Mouse (Mus musculus) midbrain, embryonic 16.5 days (tissue): ENCODE measurements at regions not wholly inside any gene's neighbourhood (a gene's known extent, or its start where the extent isn't known, plus 50 kb on each side); places are given as distances from the start of the nearest gene placed in this dataset.
A peak's percentile ranks its signal among the peaks of the same experiment; 100 is the strongest.

Source experiments
- ATAC-seq: fragments of 200-750 bp; cut with Nextera tagmentation; 2 replicates; pipeline ENCODE4 v1.8.0; 2017; ENCODE audit warnings: moderate TSS enrichment
- H3K27ac ChIP-seq: fragments of 300-500 bp; sonication (generic); 2 replicates; pipeline ENCODE4 v1.5.1; 2014; ENCODE audit warnings: mild to moderate bottlenecking, low read length, mixed read lengths
- H3K27me3 ChIP-seq: fragments of 300-500 bp; sonication (generic); 2 replicates; pipeline ENCODE4 v1.6.1; 2014; ENCODE audit warnings: low read depth, low read length, mixed read lengths; ENCODE audit not compliant: control insufficient read depth, insufficient read depth
- H3K36me3 ChIP-seq: fragments of 300-500 bp; sonication (generic); 2 replicates; pipeline ENCODE4 v1.6.1; 2014; ENCODE audit warnings: mild to moderate bottlenecking, low read length, moderate library complexity, mixed read lengths; ENCODE audit not compliant: control insufficient read depth, insufficient read depth
- H3K4me1 ChIP-seq: fragments of 300-500 bp; sonication (generic); 2 replicates; pipeline ENCODE4 v1.6.1; 2014; ENCODE audit warnings: mild to moderate bottlenecking, low read length, mixed read lengths; ENCODE audit not compliant: control insufficient read depth, insufficient read depth
- H3K4me2 ChIP-seq: fragments of 300-500 bp; sonication (generic); 2 replicates; pipeline ENCODE4 v1.6.1; 2014; ENCODE audit warnings: mild to moderate bottlenecking, low read length, mixed read lengths
- H3K4me3 ChIP-seq: fragments of 300-500 bp; sonication (generic); 2 replicates; pipeline ENCODE4 v1.5.1; 2014; ENCODE audit warnings: low read depth, mild to moderate bottlenecking, low read length, moderate library complexity, mixed read lengths
- H3K9ac ChIP-seq: fragments of 300-500 bp; sonication (generic); 2 replicates; pipeline ENCODE4 v1.6.1; 2014; ENCODE audit warnings: low read depth, low read length, mixed read lengths
- H3K9me3 ChIP-seq: fragments of 300-500 bp; sonication (generic); replicated peaks from 2 replicates; pipeline ENCODE4 v1.6.1; 2014; ENCODE audit warnings: mild to moderate bottlenecking, low read length, mixed read lengths; ENCODE audit not compliant: control insufficient read depth, poor library complexity, severe bottlenecking
- WGBS: fragments of 180-500 bp; shearing (Covaris S2); extraction: QIAGEN DNeasy Blood & Tissue Kit; methylation state at CpG from one replicate; pipeline ENCODE4 v1.1.7; 2014; 5-methylcytosine and 5-hydroxymethylcytosine counted together

DNA sequence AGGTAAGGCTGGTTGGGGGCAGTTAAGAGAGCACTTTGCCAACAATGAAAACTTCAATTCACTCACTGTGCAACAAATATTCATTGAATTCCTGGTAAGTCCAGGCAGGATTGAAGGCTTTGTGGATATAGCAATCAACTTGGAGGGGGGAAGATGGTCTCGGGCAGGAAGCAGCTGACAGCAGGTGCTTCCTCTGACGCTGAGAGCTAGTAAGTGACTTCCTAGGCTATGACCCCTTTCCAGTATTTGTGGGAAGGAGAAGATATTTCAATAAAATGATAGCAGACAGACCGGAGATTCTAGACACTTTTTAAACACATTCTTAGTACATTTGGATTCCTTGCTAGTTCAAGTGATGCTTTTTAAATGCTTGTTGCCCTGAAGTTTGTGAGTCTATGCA, 195.0 kb downstream of the Dusp6 start:
- H3K4me3 ChIP-seq, result no peak overlapping the region
- no peak overlapping the region for H3K9ac ChIP-seq
- no peaks in the 10 kb centered on the region for H3K9me3 ChIP-seq
- no peaks in the 10 kb centered on the region for H3K27me3 ChIP-seq
- H3K36me3 ChIP-seq, result no peaks in the 10 kb centered on the region
- ATAC-seq, result no peak
- H3K27ac ChIP-seq, result no peak overlapping the region
- peaks cover 4% of the 10 kb centered on the region; the same call in 1 of the 2 replicates for H3K4me1 ChIP-seq
- WGBS, result 72% methylated on average over 3 of the region's 3 CpGs
- no peak overlapping the region for H3K4me2 ChIP-seq

DNA sequence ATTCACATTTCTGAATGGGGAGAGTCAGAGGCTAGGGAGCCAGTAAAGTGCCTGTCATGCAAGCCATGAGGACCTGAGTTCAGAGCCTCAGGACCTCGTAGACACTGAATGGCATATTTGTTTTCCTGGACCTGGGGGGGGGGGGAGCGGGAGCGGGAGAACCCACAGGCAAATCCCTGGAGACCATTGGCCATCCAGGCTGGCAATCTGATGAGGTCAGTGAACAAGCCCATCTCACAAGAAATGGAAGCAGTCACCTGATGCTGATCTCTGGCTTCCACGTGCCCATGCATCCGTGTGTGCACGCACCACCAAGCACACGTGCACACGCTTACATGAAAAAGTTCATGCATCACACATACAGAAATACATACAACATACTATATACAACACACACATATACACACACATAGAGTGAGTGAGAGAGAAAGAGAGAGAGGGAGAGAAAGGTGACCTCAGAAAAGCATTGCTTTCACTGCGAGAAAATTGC, 196.2 kb downstream of the Dusp6 start:
- Histone ChIP-seq H3K9me3 (no peaks in the 10 kb centered on the region), H3K27me3 (no peaks in the 10 kb centered on the region), H3K9ac (no peak overlapping the region), H3K36me3 (no peaks in the 10 kb centered on the region), H3K27ac (no peak overlapping the region), H3K4me1 (peaks cover 4% of the 10 kb centered on the region; the same call in 1 of the 2 replicates), H3K4me3 (no peak overlapping the region), H3K4me2 (no peak overlapping the region)
- WGBS, result 78% methylated on average over 9 of the region's 9 CpGs
- ATAC-seq, result no peak

DNA sequence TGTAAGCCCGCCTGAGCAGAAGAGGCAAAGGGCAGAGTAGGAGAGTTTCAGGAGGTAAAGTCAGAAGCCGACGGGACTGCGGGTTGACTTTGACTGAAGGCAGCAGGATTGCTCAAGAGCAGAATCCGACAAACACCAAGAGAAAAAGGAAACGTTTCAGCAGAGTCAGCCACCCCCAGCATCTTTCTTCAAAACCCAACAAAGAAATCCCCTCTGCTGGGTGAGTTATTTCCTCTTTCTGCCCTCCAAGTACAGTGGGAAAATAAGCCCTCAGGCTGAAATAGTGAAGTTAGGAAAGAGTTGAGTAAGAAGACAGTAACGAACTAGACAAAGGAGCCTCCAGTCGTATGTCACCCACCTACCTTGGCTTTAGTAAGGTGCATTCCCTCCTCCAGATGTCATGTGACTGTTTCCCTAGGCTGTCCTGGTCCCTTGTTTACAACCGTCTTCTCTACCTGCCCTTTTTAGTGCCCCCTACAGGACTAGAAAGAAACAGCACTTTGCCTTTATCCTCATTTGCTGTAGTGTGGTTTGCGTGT, 196.9 kb downstream of the Dusp6 start:
- H3K36me3 ChIP-seq, result no peaks in the 10 kb centered on the region
- no peak overlapping the region for H3K9ac ChIP-seq
- no peak overlapping the region for H3K27ac ChIP-seq
- 47% methylated on average over 10 of the region's 10 CpGs for WGBS
- no peak for ATAC-seq
- peaks cover 4% of the 10 kb centered on the region; the same call in 1 of the 2 replicates for H3K4me1 ChIP-seq
- no peak overlapping the region for H3K4me2 ChIP-seq
- H3K27me3 ChIP-seq, result no peaks in the 10 kb centered on the region
- no peak overlapping the region for H3K4me3 ChIP-seq
- H3K9me3 ChIP-seq, result no peaks in the 10 kb centered on the region

DNA sequence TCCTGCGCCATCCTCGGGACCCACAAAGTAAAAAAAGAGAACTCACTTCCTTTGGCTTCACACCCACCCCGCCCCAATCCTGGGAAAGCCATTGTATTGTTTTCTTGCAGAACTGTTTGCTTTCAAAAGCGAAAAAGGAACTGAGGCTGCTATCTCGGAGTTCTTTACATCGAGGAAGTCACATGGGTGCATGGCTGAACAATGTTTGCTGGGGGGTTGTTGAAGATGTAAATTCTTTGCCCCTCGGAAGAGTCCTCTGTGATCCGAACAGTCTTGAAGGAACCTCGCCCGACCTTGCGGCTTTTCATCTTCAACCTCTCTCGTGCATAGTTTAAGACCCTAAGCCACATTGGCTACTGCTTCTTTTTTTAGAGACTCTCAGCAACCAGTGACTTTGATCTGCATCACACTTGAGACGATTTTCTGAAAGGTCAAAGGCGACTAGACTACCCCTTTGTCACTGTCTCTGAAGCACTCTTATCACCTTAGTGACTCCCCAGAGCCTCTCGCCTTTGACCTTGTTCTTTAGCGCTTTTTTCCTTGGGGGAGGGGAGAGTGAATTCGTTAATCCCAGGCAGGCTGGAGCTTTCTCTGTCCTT, 197.9 kb downstream of the Dusp6 start:
- ATAC-seq, result peak; percentile 44

DNA sequence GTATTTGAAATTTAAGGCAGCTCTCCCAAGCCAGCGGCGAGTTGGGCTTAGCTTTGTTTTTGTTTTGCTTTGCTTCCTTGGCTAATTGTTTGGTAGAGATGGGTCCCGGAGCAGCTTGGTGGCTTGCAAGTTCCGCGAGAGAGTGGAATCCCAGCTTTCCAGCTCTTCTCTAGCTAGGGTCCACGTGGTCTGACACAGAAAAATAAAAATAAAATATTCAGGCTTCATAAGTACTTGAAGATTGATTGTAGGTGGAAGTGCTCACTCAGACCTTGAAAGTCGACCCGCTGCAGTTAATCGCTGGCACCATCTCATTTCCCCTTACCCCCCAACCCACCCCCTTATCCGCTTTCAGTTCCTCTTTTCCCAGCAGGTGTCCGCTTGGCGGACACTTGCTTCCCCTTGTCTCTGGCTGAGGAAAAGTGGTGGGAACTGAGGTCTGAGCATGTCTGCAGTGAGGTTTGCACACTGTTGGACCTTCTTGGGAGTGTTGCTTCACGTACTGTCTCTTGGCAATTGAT, 198.5 kb downstream of the Dusp6 start:
- H3K9me3 ChIP-seq, result no peaks in the 10 kb centered on the region
- H3K4me2 ChIP-seq, result peak overlapping the region; percentile 96
- ATAC-seq, result peak; percentile 46; the same call in 1 of the 2 replicates
- H3K9ac ChIP-seq, result peak overlapping the region; percentile 61
- H3K4me1 ChIP-seq, result peaks cover 4% of the 10 kb centered on the region; the same call in 1 of the 2 replicates
- H3K27me3 ChIP-seq, result no peaks in the 10 kb centered on the region
- WGBS, result 2% methylated on average over 13 of the region's 13 CpGs
- H3K36me3 ChIP-seq, result no peaks in the 10 kb centered on the region
- peak overlapping the region; percentile 55 for H3K27ac ChIP-seq
- peak overlapping the region; percentile 43 for H3K4me3 ChIP-seq

More for the DNA sequence above, 197.9 kb downstream of the Dusp6 start:
- Histone ChIP-seq H3K27me3 (no peaks in the 10 kb centered on the region), H3K27ac (peak overlapping the region; percentile 55), H3K36me3 (no peaks in the 10 kb centered on the region), H3K9me3 (no peaks in the 10 kb centered on the region), H3K4me3 (peak overlapping the region; percentile 43), H3K4me1 (peaks cover 4% of the 10 kb centered on the region; the same call in 1 of the 2 replicates), H3K4me2 (peak overlapping the region; percentile 96), H3K9ac (peak overlapping the region; percentile 61)
- 2% methylated on average over 17 of the region's 17 CpGs for WGBS

DNA sequence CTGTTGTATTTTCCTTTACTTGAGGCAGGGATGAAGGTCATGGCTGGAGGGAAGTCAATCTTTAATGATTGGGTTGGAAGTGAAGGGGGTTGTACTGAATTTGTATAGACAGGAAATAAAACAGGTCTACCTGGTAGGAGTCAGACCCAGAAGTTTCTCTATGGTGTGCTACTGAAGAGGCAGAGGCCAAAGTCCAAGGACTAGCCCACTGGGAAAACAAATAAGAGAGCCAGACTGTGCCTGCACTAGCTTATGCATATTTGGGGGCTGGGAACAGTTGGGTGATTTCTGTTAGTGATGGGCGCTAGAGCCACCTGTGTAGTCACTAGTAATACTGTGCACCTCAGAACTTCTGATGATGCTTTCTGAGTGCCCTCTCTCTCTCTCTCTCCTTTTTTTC, 203.7 kb downstream of the Dusp6 start:
- no peaks in the 10 kb centered on the region for H3K27me3 ChIP-seq
- no peaks in the 10 kb centered on the region for H3K36me3 ChIP-seq
- WGBS, result 86% methylated on average over 1 of the region's 1 CpGs
- ATAC-seq, result no peak
- no peaks in the 10 kb centered on the region for H3K9me3 ChIP-seq
- no peak overlapping the region for H3K27ac ChIP-seq
- H3K4me1 ChIP-seq, result peaks cover 2% of the 10 kb centered on the region; the same call in 1 of the 2 replicates
- no peak overlapping the region for H3K4me3 ChIP-seq
- H3K9ac ChIP-seq, result no peak overlapping the region
- H3K4me2 ChIP-seq, result no peak overlapping the region

DNA sequence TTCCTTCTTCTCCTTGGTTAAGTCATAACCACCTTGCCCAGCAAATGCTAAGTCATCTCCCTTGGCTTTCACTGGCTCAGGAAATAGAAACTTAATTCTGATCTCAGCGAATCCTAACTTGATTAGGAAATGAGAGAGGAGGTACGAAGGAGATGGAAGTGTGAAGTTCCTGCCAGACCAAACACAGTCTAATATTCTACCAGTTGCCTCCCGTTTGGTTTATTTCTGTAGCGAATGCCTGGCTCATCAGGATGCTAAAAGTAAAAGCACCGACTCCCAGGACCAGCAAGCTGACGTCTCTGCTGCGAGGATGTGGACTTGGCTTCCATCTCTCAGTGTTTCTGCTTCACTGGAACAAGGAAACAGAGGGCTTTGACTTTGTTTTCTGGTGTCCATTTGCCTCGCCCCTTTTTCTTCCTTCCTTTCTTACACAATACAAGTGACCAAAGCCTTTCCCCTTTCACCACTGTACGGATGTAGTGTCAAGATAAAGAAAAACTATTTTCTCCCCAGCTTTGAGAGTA, 204.3 kb downstream of the Dusp6 start:
- Histone ChIP-seq H3K27ac (no peak overlapping the region), H3K4me1 (peaks cover 4% of the 10 kb centered on the region; the same call in 1 of the 2 replicates), H3K27me3 (no peaks in the 10 kb centered on the region), H3K9ac (no peak overlapping the region), H3K9me3 (no peaks in the 10 kb centered on the region), H3K4me2 (no peak overlapping the region), H3K4me3 (no peak overlapping the region), H3K36me3 (no peaks in the 10 kb centered on the region)
- ATAC-seq, result no peak
- 73% methylated on average over 9 of the region's 9 CpGs for WGBS

DNA sequence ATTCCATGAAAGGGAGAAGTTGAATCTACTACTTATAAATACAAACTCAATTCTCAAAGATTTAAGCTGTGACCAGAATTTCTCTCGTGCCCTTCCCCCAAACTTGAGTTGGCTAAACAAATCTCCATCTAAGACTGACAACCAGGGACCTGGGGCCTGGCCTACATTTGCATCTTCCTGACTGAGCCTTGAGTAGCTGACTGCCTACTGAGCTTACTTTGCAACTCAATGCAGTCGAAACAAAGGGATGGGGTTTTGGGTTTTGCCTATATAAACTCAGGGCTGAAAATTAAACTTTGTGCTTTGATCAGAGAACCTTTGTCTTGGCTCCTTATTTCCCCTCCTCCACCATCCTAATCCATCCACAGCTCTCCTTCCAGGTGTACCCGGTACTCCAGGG, 205.9 kb downstream of the Dusp6 start:
- H3K36me3 ChIP-seq, result no peaks in the 10 kb centered on the region
- no peak for ATAC-seq
- H3K27ac ChIP-seq, result no peak overlapping the region
- H3K9me3 ChIP-seq, result no peaks in the 10 kb centered on the region
- peaks cover 7% of the 10 kb centered on the region; the same call in 1 of the 2 replicates for H3K4me1 ChIP-seq
- no peak overlapping the region for H3K4me2 ChIP-seq
- no peak overlapping the region for H3K9ac ChIP-seq
- H3K4me3 ChIP-seq, result no peak overlapping the region
- 21% methylated on average over 3 of the region's 3 CpGs for WGBS
- no peaks in the 10 kb centered on the region for H3K27me3 ChIP-seq
